Mouse (Mus musculus) hindbrain, embryonic 13.5 days (tissue): ENCODE data around the gene Hydin. TPM values are rescaled to one million over a fixed set of nuclear protein-coding genes. Genes with fewer than 3 reads are reported as not detected.

Source experiments
- ATAC-seq: fragments of 200-750 bp; cut with Nextera tagmentation; 2 replicates; pipeline ENCODE4 v1.8.0; 2017; ENCODE audit warnings: moderate TSS enrichment; ENCODE audit not compliant: low FRiP score
- H3K27ac ChIP-seq: fragments of 300-500 bp; sonication (generic); 2 replicates; pipeline ENCODE4 v1.5.1; 2015; ENCODE audit warnings: inconsistent platforms, mild to moderate bottlenecking, moderate library complexity
- H3K27me3 ChIP-seq: fragments of 300-500 bp; sonication (generic); 2 replicates; pipeline ENCODE4 v1.6.1; 2015; ENCODE audit warnings: mild to moderate bottlenecking, inconsistent platforms
- H3K36me3 ChIP-seq: fragments of 300-500 bp; sonication (generic); 2 replicates; pipeline ENCODE4 v1.6.1; 2015; ENCODE audit warnings: mild to moderate bottlenecking, inconsistent platforms
- H3K4me1 ChIP-seq: fragments of 300-500 bp; sonication (generic); replicated peaks from 2 replicates; pipeline ENCODE4 v1.6.1; 2015; ENCODE audit warnings: inconsistent platforms
- H3K4me2 ChIP-seq: fragments of 300-500 bp; sonication (generic); 2 replicates; pipeline ENCODE4 v1.6.1; 2015; ENCODE audit warnings: inconsistent platforms, mild to moderate bottlenecking, moderate library complexity
- H3K4me3 ChIP-seq: fragments of 300-500 bp; sonication (generic); 2 replicates; pipeline ENCODE4 v1.5.1; 2015; ENCODE audit warnings: mild to moderate bottlenecking, inconsistent platforms
- H3K9ac ChIP-seq: fragments of 300-500 bp; sonication (generic); 2 replicates; pipeline ENCODE4 v1.6.1; 2015; ENCODE audit warnings: mild to moderate bottlenecking, inconsistent platforms
- H3K9me3 ChIP-seq: fragments of 300-500 bp; sonication (generic); 2 replicates; pipeline ENCODE4 v1.6.1; 2016; ENCODE audit warnings: inconsistent platforms
- WGBS: fragments of 180-500 bp; shearing (Covaris S2); methylation state at CpG from one replicate; pipeline ENCODE4 v1.1.7; 2015; 5-methylcytosine and 5-hydroxymethylcytosine counted together
- polyA plus RNA-seq: library from polyadenylated mRNA; unstranded; fragments of >200 nt; fragmentation: Nextera tagmentation; extraction: Ambion mirVana; gene quantifications from 2 replicates; pipeline ENCODE4 v1.2.1, GENCODE M21; 2015

Gene Hydin
- polyA plus RNA-seq, 1 experiment from 2014 or later: 0.71 TPM

GRCm38 (mm10) chr8:110629245-110630063 is 362.7 kb downstream of the Hydin start:
- H3K9ac ChIP-seq: no peak overlapping the region
- no peak for ATAC-seq
- H3K9me3 ChIP-seq: no peaks in the 10 kb centered on the region
- H3K36me3 ChIP-seq: peaks cover 28% of the 10 kb centered on the region
- H3K4me2 ChIP-seq: no peak overlapping the region
- WGBS: 70% methylated on average over 9 of the region's 9 CpGs
- no peak overlapping the region for H3K27ac ChIP-seq
- H3K4me1 ChIP-seq: peaks cover 3% of the 10 kb centered on the region
- H3K27me3 ChIP-seq: no peaks in the 10 kb centered on the region
- H3K4me3 ChIP-seq: no peak overlapping the region

- 97% methylated on average over 3 of the region's 3 CpGs for WGBS
- no peaks in the 10 kb centered on the region for H3K9me3 ChIP-seq
- H3K27ac ChIP-seq: no peak overlapping the region
- H3K4me1 ChIP-seq: peaks cover 3% of the 10 kb centered on the region
- H3K4me2 ChIP-seq: no peak overlapping the region
- H3K4me3 ChIP-seq: no peak overlapping the region
- H3K27me3 ChIP-seq: no peaks in the 10 kb centered on the region
- no peak for ATAC-seq
- H3K9ac ChIP-seq: no peak overlapping the region
- peaks cover 34% of the 10 kb centered on the region for H3K36me3 ChIP-seq
Measured at GRCm38 (mm10) chr8:110630079-110630478, 363.3 kb downstream of the Hydin start.

GRCm38 (mm10) chr8:110630571-110631071 is 363.8 kb downstream of the Hydin start:
- Histone ChIP-seq H3K4me1 (peaks cover 3% of the 10 kb centered on the region), H3K36me3 (peaks cover 39% of the 10 kb centered on the region), H3K27ac (no peak overlapping the region), H3K9ac (0 out of 2 replicates have a peak overlapping the region, but pooled peaks have one; percentile 6), H3K4me3 (no peak overlapping the region), H3K4me2 (no peak overlapping the region), H3K9me3 (no peaks in the 10 kb centered on the region), H3K27me3 (no peaks in the 10 kb centered on the region)
- 86% methylated on average over 8 of the region's 8 CpGs for WGBS
- no peak for ATAC-seq

GRCm38 (mm10) chr8:110631201-110631600 is 364.4 kb downstream of the Hydin start:
- Histone ChIP-seq H3K9ac (no peak overlapping the region), H3K4me3 (no peak overlapping the region), H3K27me3 (no peaks in the 10 kb centered on the region), H3K4me1 (peaks cover 3% of the 10 kb centered on the region), H3K36me3 (peaks cover 45% of the 10 kb centered on the region), H3K9me3 (no peaks in the 10 kb centered on the region), H3K4me2 (no peak overlapping the region), H3K27ac (no peak overlapping the region)
- WGBS: 92% methylated on average over 7 of the region's 7 CpGs
- no peak for ATAC-seq

GRCm38 (mm10) chr8:110633814-110634213 is 367.0 kb downstream of the Hydin start:
- no peaks in the 10 kb centered on the region for H3K9me3 ChIP-seq
- no peak overlapping the region for H3K9ac ChIP-seq
- ATAC-seq: no peak
- no peak overlapping the region for H3K4me2 ChIP-seq
- H3K4me1 ChIP-seq: peaks cover 3% of the 10 kb centered on the region; the same call in 1 of the 2 replicates
- WGBS: 95% methylated on average over 3 of the region's 3 CpGs
- no peak overlapping the region for H3K27ac ChIP-seq
- no peak overlapping the region for H3K4me3 ChIP-seq
- H3K36me3 ChIP-seq: peaks cover 69% of the 10 kb centered on the region
- H3K27me3 ChIP-seq: no peaks in the 10 kb centered on the region

GRCm38 (mm10) chr8:110636182-110636581 is 369.4 kb downstream of the Hydin start:
- H3K9me3 ChIP-seq: no peaks in the 10 kb centered on the region
- H3K4me3 ChIP-seq: no peak overlapping the region
- ATAC-seq: no peak
- H3K9ac ChIP-seq: no peak overlapping the region
- no peaks in the 10 kb centered on the region for H3K27me3 ChIP-seq
- H3K27ac ChIP-seq: no peak overlapping the region
- 85% methylated on average over 6 of the region's 6 CpGs for WGBS
- peaks cover 80% of the 10 kb centered on the region for H3K36me3 ChIP-seq
- no peak overlapping the region for H3K4me2 ChIP-seq
- no peaks in the 10 kb centered on the region for H3K4me1 ChIP-seq

GRCm38 (mm10) chr8:110642331-110642730 is 375.6 kb downstream of the Hydin start:
- WGBS: 94% methylated on average over 5 of the region's 5 CpGs
- peaks cover 63% of the 10 kb centered on the region for H3K36me3 ChIP-seq
- ATAC-seq: no peak

GRCm38 (mm10) chr8:110643177-110643576 is 376.4 kb downstream of the Hydin start:
- H3K4me1 ChIP-seq: 0 out of 2 replicates have a peak, but pooled peaks cover 3% of the 10 kb centered on the region
- H3K27me3 ChIP-seq: no peaks in the 10 kb centered on the region
- no peak overlapping the region for H3K9ac ChIP-seq
- H3K9me3 ChIP-seq: no peaks in the 10 kb centered on the region
- no peak overlapping the region for H3K4me2 ChIP-seq
- no peak overlapping the region for H3K27ac ChIP-seq
- ATAC-seq: no peak
- H3K4me3 ChIP-seq: no peak overlapping the region
- WGBS: 79% methylated on average over 4 of the region's 4 CpGs
- H3K36me3 ChIP-seq: peaks cover 56% of the 10 kb centered on the region

More at GRCm38 (mm10) chr8:110642331-110642730, 375.6 kb downstream of the Hydin start:
- Histone ChIP-seq H3K9me3 (no peaks in the 10 kb centered on the region), H3K27me3 (no peaks in the 10 kb centered on the region), H3K4me2 (no peak overlapping the region), H3K27ac (no peak overlapping the region), H3K9ac (no peak overlapping the region), H3K4me1 (0 out of 2 replicates have a peak, but pooled peaks cover 3% of the 10 kb centered on the region), H3K4me3 (no peak overlapping the region)

- Histone ChIP-seq H3K27me3 (no peaks in the 10 kb centered on the region), H3K9ac (no peak overlapping the region), H3K4me2 (no peak overlapping the region), H3K36me3 (peaks cover 55% of the 10 kb centered on the region), H3K9me3 (no peaks in the 10 kb centered on the region), H3K4me1 (0 out of 2 replicates have a peak, but pooled peaks cover 3% of the 10 kb centered on the region), H3K27ac (no peak overlapping the region), H3K4me3 (no peak overlapping the region)
- WGBS: 87% methylated on average over 4 of the region's 4 CpGs
- no peak for ATAC-seq
Measured at GRCm38 (mm10) chr8:110644422-110644821, 377.6 kb downstream of the Hydin start.

GRCm38 (mm10) chr8:110644901-110645300 is 378.1 kb downstream of the Hydin start:
- 90% methylated on average over 2 of the region's 2 CpGs for WGBS

GRCm38 (mm10) chr8:110645340-110645739 is 378.6 kb downstream of the Hydin start:
- no peak overlapping the region for H3K9ac ChIP-seq
- no peaks in the 10 kb centered on the region for H3K27me3 ChIP-seq
- H3K9me3 ChIP-seq: no peaks in the 10 kb centered on the region
- 0 out of 2 replicates have a peak, but pooled peaks cover 3% of the 10 kb centered on the region for H3K4me1 ChIP-seq
- peaks cover 57% of the 10 kb centered on the region for H3K36me3 ChIP-seq
- H3K4me2 ChIP-seq: no peak overlapping the region
- no peak overlapping the region for H3K27ac ChIP-seq
- no peak for ATAC-seq
- whole genome bisulfite sequencing: 89% methylated on average over 3 of the region's 3 CpGs
- no peak overlapping the region for H3K4me3 ChIP-seq

More at GRCm38 (mm10) chr8:110644901-110645300, 378.1 kb downstream of the Hydin start:
- 0 out of 2 replicates have a peak, but pooled peaks cover 3% of the 10 kb centered on the region for H3K4me1 ChIP-seq
- ATAC-seq: no peak
- no peak overlapping the region for H3K9ac ChIP-seq
- no peaks in the 10 kb centered on the region for H3K9me3 ChIP-seq
- no peaks in the 10 kb centered on the region for H3K27me3 ChIP-seq
- H3K36me3 ChIP-seq: peaks cover 58% of the 10 kb centered on the region
- no peak overlapping the region for H3K4me2 ChIP-seq
- no peak overlapping the region for H3K27ac ChIP-seq
- no peak overlapping the region for H3K4me3 ChIP-seq

GRCm38 (mm10) chr8:110646064-110646463 is 379.3 kb downstream of the Hydin start:
- Histone ChIP-seq H3K9ac (no peak overlapping the region), H3K9me3 (no peaks in the 10 kb centered on the region), H3K4me3 (no peak overlapping the region), H3K4me2 (no peak overlapping the region), H3K27me3 (no peaks in the 10 kb centered on the region), H3K4me1 (0 out of 2 replicates have a peak, but pooled peaks cover 3% of the 10 kb centered on the region), H3K27ac (no peak overlapping the region), H3K36me3 (peaks cover 64% of the 10 kb centered on the region)
- 50% methylated on average over 6 of the region's 6 CpGs for WGBS
- ATAC-seq: 0 out of 2 replicates have a peak, but pooled peaks have one; percentile 54
